Comparison of ENCODE assay signal across 8 mouse cellular contexts in genomic region chr2:25240723-25241437, GRCm38 (mm10). TPM values are rescaled to one million over a fixed set of nuclear protein-coding genes. Genes with fewer than 3 reads are reported as not detected.
DNase-seq lines count a peak whose midpoint lies in the region; ATAC-seq lines count a peak whose summit lies in the region.

No protein-coding gene starts in this region.

- ATAC-seq in activated CD4-positive, CD25-positive, alpha-beta regulatory T cell, adult 4 months, result peak; percentile 33
- ATAC-seq in hindbrain, embryonic 12.5 days (ENCODE audit: low FRiP score), result peak; percentile 77

- peaks cover 26% of the 10 kb centered on the region for H3K4me1 ChIP-seq in hindbrain, embryonic 12.5 days

- H3K4me3 ChIP-seq in hindbrain, embryonic 12.5 days, result peak overlapping the region; percentile 55

- WGBS in hindbrain, embryonic 12.5 days, result under 1% methylated on average over 29 of the region's 29 CpGs

- peak overlapping the region; percentile 76 for H3K27ac ChIP-seq in hindbrain, embryonic 12.5 days

- peak; percentile 79 for DNase-seq in cerebellum, adult 9-10 months
- peak; percentile 60 to 81 for DNase-seq in frontal cortex, adult 2 months (ENCODE audit: extremely low spot score in 1 of 2, low spot score in 1 of 2)
- DNase-seq in layer of hippocampus, postnatal 14 days (ENCODE audit: low spot score in 2 of 2), result peak; percentile 63 to 75
- DNase-seq in lung, postnatal 14 days, result peak; percentile 76
- peak; percentile 58 for DNase-seq in retina, adult 2 months (ENCODE audit: low read depth, low spot score)
- DNase-seq in adipocyte (ENCODE audit: low spot score), result no peak

- H3K36me3 ChIP-seq in hindbrain, embryonic 12.5 days, result peaks cover 11% of the 10 kb centered on the region

- peaks cover 24% of the 10 kb centered on the region for H3K27me3 ChIP-seq in hindbrain, embryonic 12.5 days

- H3K9me3 ChIP-seq in hindbrain, embryonic 12.5 days (replicated peaks), result no peaks in the 10 kb centered on the region

- peak overlapping the region; percentile 92 for H3K4me2 ChIP-seq in hindbrain, embryonic 12.5 days (replicated peaks)

- peak overlapping the region; percentile 73 for H3K9ac ChIP-seq in hindbrain, embryonic 12.5 days

RNA-seq across cellular contexts. Expression of gene Rnf208, which starts 1.2 kb away (rescaled TPM):
- under 1 TPM in 1 of 2 experiments, not detected in 1; 0.58 TPM for polyA plus RNA-seq in activated CD4-positive, CD25-positive, alpha-beta regulatory T cell, adult 4 months (2017; shearing (Covaris generic))
- 248 and 300 TPM in 2 replicates for polyA plus RNA-seq in frontal cortex, adult 2 months (2012; rRNA removed)
- 37.8 and 40.5 TPM in 2 replicates for polyA plus RNA-seq in hindbrain, embryonic 12.5 days (2016; fragmentation: Nextera tagmentation; extraction: Ambion mirVana)
- 100 to 1,000 TPM; 195 to 202 TPM for total RNA-seq in layer of hippocampus, postnatal 14 days (2021)

RNA-seq across cellular contexts. Expression of gene Cysrt1, which starts 1.4 kb away (rescaled TPM):
- not detected for polyA plus RNA-seq in activated CD4-positive, CD25-positive, alpha-beta regulatory T cell, adult 4 months (2017; shearing (Covaris generic))
- 0.24 and 0.53 TPM in 2 replicates for polyA plus RNA-seq in frontal cortex, adult 2 months (2012; rRNA removed)
- not detected in 2 replicates for polyA plus RNA-seq in hindbrain, embryonic 12.5 days (2016; fragmentation: Nextera tagmentation; extraction: Ambion mirVana)
- not detected for total RNA-seq in layer of hippocampus, postnatal 14 days (2021)

RNA-seq across cellular contexts. Expression of gene Rnf224, which starts 4.3 kb away (rescaled TPM):
- polyA plus RNA-seq in activated CD4-positive, CD25-positive, alpha-beta regulatory T cell, adult 4 months (2017; shearing (Covaris generic)), result not detected
- not detected in 2 replicates for polyA plus RNA-seq in frontal cortex, adult 2 months (2012; rRNA removed)
- polyA plus RNA-seq in hindbrain, embryonic 12.5 days (2016; fragmentation: Nextera tagmentation; extraction: Ambion mirVana), result not detected in 2 replicates
- not detected for total RNA-seq in layer of hippocampus, postnatal 14 days (2021)

RNA-seq across cellular contexts. Expression of gene AL732309.1, which starts 5.8 kb away (rescaled TPM):
- 1 to 10 TPM; 3.6 to 4.2 TPM for polyA plus RNA-seq in activated CD4-positive, CD25-positive, alpha-beta regulatory T cell, adult 4 months (2017; shearing (Covaris generic))
- 15.8 and 16.4 TPM in 2 replicates for polyA plus RNA-seq in frontal cortex, adult 2 months (2012; rRNA removed)
- polyA plus RNA-seq in hindbrain, embryonic 12.5 days (2016; fragmentation: Nextera tagmentation; extraction: Ambion mirVana), result 3.5 and 6.2 TPM in 2 replicates
- total RNA-seq in layer of hippocampus, postnatal 14 days (2021), result 1 to 10 TPM; 3.6 to 3.7 TPM

RNA-seq across cellular contexts. Expression of gene Slc34a3, which starts 6.7 kb away (rescaled TPM):
- polyA plus RNA-seq in activated CD4-positive, CD25-positive, alpha-beta regulatory T cell, adult 4 months (2017; shearing (Covaris generic)), result not detected
- polyA plus RNA-seq in frontal cortex, adult 2 months (2012; rRNA removed), result 0.08 and 0.15 TPM in 2 replicates
- not detected in 2 replicates for polyA plus RNA-seq in hindbrain, embryonic 12.5 days (2016; fragmentation: Nextera tagmentation; extraction: Ambion mirVana)
- not detected for total RNA-seq in layer of hippocampus, postnatal 14 days (2021)

Comparison
In these comparisons a context has a peak if more than half of its experiments do, and no peak if none do; other contexts are left out.
1. RNA of gene Rnf208, which starts 1.2 kb away (polyA plus RNA-seq): 248 to 300 TPM in frontal cortex, adult 2 months and 37.8 to 40.5 TPM in hindbrain, embryonic 12.5 days; 0.58 TPM in activated CD4-positive, CD25-positive, alpha-beta regulatory T cell, adult 4 months; every median in the first group is over 10 times any median in the second.